Mouse (Mus musculus) gastrocnemius, postnatal 36 days (tissue): ENCODE measurements around the gene Kmt2c. TPM values are rescaled to one million over a fixed set of nuclear protein-coding genes. Genes with fewer than 3 reads are reported as not detected.

Experiments used
- DNase-seq, 2 experiments: peaks; one replicate each; pipeline ENCODE4 v3.0.0; 2022
- intact Hi-C: fragments of 180-260 bp; cut with DNase I; formaldehyde crosslinking; loops from one replicate; pipeline ENCODE4 v1.15.1; 2025
- long read RNA-seq, 2 experiments: library from polyadenylated mRNA; stranded (forward); transcript quantifications; one replicate each; pipeline ENCODE4 v2.0.0; 2021
- total RNA-seq, 2 experiments: library from RNA; stranded (reverse); gene quantifications; 2 replicates each; pipeline ENCODE4 v1.2.3; 2021

Gene Kmt2c
- 10 to 100 TPM; 26.8 to 31.2 TPM for total RNA-seq
- long read RNA-seq, experiment 1, partial matches to known transcripts = 1 of 3 reads
- long read RNA-seq, experiment 1, other reads (novel, unspliced or antisense) = 2 of 3 reads
- long read RNA-seq, experiment 2, partial matches to known transcripts = 1 of 3 reads
- long read RNA-seq, experiment 2, other reads (novel, unspliced or antisense) = 2 of 3 reads

DNA sequence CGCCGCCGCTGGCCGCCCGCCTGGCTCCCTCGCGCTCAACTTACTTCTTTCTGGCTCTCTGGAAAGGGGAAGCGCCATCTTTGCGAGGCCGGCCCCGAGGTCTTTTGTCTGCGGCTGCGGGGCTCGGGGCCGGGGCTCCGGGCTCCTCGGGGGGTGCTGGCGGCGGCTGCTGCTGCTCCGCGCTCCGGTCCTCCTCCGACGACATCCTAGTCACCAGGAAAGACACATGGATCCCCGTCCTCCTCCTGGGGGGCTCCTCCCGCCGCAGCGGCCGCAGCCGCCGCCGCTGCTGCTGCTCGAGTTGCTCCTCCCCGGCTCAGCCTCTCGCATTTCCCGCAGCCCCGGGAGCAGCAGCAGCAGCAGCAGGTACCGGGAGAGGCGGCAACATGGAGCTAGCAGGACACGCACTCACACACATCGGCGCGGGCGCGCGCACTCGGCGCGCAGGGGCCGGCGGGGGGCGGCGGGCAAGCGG lies at the start of gene Kmt2c:
Kmt2c (minus strand) TSS at position 438 of the 475 bp plus-strand sequence.
- intact Hi-C loops = no loop called here
- peak in 1 of 2 experiments; percentile 73 for DNase-seq

DNA sequence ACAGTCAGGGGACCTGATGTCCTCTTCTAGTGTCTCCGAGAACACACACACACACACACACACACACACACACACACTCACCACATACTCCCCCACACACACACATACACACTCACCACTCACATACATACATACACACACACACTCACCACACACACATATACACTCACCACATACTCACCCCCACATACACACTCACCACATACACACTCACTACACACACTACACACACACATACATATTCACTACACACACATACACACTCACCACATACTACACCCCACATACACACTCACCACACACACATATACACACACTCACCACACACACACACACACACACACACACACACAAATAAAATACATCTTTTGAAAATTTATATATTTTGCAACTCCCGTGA lies 48.3 kb upstream of the Kmt2c start:
- DNase-seq = no peak
- intact Hi-C loops = no loop called here

DNA sequence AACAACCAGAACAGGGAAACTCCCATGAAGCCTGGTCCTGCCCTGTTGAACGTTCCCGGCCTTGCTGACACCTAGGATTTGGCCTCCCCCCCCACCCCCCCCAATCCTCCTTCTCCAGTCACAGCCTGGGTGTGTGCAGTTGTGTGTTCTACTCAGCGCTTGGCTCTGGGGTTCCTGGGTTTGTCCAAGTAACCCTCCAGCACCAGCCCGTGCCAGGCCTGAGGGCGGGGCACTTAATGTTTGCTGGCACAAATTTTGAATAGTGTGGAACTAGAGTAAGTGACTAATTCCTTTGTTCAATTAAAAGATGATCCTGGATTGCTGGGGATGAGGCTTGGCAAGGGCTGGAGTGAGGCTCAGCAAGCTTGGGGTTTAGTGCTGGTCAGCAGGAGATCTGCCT lies 46.0 kb upstream of the Kmt2c start:
- intact Hi-C loops = no loop called here
- DNase-seq = peak; percentile 35 to 47

DNA sequence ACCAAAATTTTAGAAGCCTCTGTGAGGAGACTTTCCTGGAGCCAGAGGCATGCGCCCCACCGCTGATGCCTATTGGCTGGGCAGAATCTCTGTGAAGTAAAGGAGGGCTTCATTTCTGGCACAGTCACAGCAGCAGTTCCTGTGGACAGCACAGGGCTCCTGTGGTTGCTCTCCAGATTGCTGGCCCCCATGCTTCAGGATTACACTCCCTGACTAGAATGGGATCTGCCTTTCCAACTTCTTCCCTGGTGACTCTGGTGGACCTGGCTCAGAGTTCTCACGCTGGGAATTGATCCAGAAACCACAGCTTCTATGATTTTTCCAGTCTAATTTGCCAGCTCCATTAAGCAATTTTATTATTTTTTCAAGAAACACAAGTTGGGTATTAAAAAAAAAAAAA lies 45.5 kb upstream of the Kmt2c start:
- intact Hi-C loops = no loop called here
- DNase-seq = peak; percentile 62 to 70

DNA sequence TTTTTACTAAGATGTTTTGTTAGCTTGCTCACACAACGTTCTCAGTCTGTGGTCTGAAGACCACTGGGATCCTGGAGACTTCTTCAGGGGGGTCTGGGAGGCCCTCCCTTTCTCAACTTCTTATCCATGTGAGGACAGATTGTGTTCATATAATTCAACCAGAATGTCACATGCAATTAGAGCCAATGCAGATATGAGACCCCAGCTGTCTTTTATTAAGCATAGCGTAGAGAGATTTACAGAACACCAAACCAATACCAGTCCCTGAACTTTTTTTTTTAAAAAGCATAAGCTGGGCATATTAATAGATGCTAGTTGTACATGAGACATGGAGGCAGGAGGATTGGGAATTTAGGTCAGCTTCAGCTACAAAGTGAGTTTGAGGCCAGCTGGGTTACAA lies 43.1 kb upstream of the Kmt2c start:
- intact Hi-C loops = no loop called here
- DNase-seq = no peak

DNA sequence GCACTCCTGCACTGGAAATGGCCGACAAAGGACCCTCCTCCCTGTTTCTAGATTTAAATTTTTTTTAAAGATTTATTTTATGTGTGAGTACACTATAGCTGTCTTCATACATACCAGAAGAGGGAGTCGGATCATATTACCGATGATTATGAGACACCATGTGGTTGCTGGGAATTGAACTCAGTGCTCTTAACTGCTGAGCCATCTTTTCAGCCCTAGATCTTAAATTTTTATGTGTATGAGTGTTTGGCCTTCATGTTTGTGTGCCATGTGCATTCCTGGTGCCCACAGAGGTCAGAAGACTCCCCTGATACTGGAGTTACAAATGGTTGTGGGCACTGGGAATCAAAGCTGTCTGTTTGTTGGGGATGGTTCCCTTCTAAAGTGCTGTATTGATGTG lies 42.3 kb upstream of the Kmt2c start:
- intact Hi-C loops = no loop called here
- DNase-seq = no peak

DNA sequence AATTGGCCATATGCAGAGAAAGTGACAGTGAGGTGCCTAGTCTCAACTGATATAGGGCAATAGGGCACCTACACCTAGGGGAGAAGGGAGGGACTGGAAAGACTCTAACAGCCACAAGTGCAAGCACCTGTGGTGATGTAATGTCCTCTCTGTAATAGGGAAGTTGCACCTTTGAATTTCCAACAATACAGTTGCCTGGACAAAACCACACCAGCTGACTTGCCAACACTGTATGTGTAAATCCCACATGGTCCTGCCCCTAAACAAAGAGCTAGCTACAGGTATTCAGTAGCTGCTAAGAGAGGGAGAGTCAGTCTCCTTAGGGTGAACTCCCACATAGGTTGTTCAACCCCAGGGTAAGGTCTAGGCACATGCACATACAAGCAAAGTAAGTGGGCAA lies 41.8 kb upstream of the Kmt2c start:
- intact Hi-C loops = no loop called here
- DNase-seq = no peak

DNA sequence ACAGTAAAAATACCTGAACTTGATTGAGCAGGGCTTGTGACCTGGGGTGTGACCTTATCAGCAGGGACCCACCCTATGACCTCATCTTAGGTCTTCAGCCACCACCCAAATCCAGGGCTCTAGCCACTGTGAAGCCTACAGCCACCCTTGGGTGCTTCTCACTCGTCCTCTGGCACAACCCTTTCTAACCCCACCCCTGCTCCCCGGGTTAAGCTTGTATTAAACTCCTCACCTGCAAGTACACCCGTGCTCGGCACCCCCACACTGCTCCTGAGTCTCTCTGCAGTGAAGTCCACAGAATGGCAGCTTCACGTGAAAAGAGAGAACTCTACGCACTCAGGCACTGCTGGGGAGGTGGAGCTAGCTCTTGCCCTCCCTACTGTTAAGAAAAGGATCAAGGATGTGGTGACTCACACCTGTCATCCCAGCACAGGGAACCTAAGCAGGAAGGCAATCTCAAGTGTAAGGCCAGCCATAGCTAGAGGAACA lies 38.4 kb upstream of the Kmt2c start:
- intact Hi-C loops = no loop called here

DNA sequence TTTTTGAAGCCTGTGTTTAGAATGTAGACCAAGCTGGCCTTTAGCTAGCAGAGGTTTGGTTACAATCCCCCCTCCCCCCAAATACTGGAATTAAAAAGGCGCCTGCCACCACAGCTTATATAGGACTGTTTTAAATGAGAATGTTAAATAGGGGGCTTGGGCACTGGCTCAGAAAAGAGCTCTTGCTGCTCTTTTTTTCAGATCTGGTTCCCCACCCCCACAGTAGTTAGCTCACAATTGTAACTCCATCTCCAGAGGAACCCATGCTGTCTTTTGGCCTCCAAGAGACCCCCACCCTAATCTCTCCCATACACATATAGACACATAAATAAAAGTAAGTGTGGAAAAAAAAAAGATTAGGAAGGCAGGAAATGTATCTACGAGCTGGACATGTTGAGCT lies 37.9 kb upstream of the Kmt2c start:
- DNase-seq = no peak
- intact Hi-C loops = no loop called here

More for the DNA sequence above, 38.4 kb upstream of the Kmt2c start:
- no peak for DNase-seq

DNA sequence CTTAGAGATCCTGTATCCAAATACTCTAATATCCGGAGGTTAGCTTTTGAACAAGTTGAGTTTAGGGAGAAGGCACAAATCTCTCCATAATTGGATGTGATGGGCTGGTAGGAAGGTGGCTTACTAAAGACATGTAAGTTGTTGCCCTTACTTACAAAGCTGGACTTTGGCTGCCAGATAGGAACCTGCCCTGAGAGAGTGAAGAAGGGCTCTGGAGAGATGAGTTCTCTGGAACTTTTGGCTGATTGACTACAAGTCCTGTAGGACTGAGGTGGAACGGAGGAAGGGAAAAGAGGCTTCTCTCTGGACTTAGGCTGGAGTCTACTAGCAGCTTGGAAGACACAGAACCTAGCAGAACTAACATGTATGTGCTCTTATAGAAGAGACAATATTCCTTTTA lies 37.0 kb upstream of the Kmt2c start:
- intact Hi-C loops = no loop called here

DNA sequence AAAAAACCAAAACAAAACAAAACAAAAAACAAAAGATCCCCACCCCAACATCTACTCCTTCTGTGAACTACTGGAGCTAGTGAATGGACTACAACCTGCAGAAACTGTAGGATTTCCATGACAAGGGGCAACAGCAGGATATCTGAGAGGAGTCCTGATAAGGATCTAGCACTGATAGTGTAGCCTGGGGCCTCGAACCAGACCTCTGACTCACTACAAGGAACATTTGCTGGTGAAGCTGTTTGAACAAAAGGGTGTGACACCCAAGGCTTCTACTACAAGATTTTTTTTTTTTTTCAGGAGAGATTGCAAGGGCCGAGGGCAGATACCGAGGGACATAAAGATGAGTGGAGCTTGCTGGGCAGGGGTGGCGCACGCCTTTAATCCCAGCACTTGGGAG lies 34.7 kb upstream of the Kmt2c start:
- intact Hi-C loops = loop anchor here (5.0 kb wide), 1 partner anchor 96 kb away; no protein-coding TSS in a partner anchor
- no peak for DNase-seq

More for the DNA sequence above, 37.0 kb upstream of the Kmt2c start:
- no peak for DNase-seq

DNA sequence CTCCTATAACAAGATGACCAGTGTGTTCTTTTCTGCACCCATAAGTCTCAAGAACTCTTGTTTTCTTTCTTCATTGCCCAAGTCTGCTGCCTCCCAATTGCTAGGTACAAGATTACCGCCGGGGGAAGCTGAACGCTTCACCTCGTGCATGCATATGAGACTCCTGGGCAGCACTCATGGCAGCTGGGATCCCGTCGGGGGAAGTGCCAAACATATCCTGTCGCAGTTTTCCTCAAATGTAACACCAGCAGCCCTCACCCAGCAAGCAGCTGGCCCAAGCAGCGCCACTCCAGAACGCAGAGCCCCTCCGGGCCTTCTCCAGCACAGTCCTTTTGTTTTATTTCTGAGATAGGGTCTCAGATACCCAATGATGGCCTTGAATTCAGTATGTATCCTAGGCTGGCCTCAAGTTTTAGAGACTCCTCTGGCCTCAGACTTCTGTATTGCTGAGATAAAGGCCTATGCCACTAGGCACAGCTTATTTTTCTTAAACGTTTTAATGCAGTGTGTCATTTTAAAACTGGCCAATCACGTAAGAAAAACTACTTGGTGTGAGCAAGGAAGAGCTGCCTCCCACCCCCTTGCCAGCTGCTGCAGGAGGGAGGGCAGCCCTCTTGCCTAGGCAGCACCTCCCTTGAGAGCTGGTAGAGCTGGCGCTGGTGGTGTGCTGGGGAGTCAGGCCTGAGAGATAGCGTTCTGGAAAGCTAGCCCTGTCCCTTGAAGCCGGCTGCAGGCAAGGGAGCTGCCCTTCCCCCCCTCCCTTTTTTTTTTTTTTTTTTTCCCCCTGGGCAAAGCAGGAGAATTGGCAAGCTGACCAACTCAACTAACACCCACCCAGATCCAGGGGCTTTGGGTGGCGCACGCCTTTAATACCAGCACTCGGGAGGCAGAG lies 33.9 kb upstream of the Kmt2c start:
- no peak for DNase-seq

DNA sequence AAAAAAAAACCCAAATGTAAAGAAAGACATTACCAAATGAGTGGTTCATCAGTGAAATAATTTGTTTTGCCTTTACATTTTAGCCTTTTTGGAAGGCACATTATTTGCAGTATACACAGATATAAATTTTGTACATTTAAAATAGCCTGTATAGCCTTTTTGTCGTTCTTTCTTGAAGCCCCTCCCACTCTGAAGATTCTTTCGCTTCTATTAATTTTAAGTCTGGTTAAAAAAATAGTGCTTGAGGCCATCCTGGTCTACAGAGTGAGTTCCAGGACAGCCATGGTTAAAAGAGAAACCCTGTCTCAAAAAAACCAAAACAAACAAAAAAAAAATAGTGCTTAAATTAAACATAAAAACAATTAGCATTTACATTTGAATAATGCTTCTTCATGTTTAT lies 32.0 kb upstream of the Kmt2c start:
- intact Hi-C loops = loop anchor here (5.0 kb wide), 1 partner anchor 93 kb away; no protein-coding TSS in a partner anchor
- no peak for DNase-seq

More for the DNA sequence above, 33.9 kb upstream of the Kmt2c start:
- intact Hi-C loops = loop anchor here (5.0 kb wide), 1 partner anchor 95 kb away; no protein-coding TSS in a partner anchor

DNA sequence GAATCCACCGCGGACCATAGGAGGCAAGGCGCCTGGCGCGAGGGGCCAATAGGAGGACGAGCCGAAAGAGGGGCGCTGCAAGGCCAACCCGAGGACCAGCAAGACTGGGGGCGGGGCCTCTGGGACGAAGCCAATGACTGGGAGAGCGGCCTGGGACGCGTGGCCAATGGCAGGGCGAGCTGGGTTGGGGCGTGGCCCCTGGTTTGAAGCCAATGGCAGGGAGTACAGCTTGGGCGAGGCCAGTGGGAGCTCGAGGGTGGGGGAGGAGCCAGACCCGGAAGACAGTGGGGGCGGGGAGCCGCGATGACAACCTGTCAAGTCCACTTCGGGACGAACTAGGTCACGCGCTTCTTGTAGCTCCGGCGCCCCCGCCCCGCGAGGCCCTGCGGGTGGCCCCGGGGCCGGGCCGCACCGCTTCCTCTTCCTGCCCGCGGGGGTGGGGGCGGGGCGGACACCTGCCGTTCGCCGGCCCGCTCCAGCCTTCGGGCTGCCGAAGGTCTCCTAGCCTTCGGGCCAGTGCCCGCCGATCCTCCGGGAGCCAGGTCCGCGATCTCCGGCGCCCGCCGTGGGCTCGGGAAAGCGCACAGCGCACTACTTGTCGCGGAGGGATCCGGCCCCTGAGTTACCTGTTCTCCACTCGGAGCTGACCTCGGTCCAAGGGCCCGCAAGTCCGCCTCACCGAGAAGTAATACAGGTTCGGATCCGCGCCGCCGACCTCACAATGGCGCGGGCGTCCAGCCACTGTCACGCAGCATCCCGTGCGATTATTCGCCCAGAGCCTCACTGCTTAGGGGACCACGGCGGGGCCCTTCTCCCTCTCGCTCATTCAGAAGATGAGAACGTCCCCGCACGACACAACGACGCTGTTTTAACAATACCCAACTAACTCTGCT lies 31.2 kb upstream of the Kmt2c start:
- intact Hi-C loops = loop anchor here (1.0 to 5.0 kb wide), 2 partner anchors 29 to 92 kb away; no protein-coding TSS in a partner anchor

DNA sequence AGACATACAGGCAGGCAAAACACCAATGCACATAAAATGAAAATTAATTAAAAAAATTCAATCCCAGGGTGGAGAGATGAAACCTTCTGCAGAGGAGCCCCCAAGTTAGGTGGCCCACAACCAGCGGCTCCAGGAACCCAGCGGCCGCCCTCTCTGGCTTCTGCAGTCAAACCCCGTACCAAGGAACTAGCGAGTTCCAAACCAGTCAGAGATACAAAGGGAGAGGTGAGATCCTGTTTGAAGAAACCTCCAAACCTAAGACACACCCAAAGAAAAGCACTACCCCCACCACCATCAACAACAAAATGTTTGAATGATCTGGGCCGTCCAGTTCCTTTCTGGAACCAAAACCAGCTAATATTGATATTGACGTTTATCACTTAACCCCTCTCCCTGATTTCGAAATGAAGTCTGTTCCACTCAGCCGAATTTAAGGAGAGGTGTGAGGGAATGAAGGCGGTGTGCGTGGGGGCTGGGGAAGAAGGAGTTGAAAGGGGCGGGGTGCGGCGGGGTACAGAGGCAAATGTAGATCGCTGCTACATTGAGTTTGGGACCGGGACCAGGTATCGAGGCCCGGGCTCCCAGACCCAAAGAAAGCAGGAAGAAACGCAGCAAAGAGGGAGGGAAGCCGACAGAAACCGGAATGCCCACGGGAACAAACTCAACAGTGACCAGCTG lies 30.4 kb upstream of the Kmt2c start:
- DNase-seq = no peak
- intact Hi-C loops = loop anchor here (1.0 kb wide), 1 partner anchor 29 kb away; no protein-coding TSS in a partner anchor

More for the DNA sequence above, 31.2 kb upstream of the Kmt2c start:
- DNase-seq = peak; percentile 99 to 100

DNA sequence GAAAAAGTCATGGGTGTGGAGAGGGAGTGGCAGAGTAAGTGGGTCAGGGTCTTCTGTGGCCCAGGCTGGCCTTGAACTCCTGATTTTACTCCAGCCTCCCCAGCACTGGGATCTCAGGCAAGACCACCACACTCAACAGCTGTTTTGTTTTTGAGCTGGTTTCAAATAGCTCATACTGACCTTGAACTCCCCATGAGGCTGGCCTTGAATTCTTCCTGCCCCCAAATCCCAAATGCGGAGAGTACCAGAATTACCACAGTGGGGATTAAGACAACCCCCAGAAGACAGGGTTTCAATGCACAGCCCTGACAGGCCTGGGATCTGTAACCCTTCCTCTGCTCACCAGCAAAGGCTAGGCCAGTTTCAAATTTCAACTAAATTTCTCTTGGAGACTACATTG lies 29.4 kb upstream of the Kmt2c start:
- DNase-seq = no peak
- intact Hi-C loops = no loop called here

DNA sequence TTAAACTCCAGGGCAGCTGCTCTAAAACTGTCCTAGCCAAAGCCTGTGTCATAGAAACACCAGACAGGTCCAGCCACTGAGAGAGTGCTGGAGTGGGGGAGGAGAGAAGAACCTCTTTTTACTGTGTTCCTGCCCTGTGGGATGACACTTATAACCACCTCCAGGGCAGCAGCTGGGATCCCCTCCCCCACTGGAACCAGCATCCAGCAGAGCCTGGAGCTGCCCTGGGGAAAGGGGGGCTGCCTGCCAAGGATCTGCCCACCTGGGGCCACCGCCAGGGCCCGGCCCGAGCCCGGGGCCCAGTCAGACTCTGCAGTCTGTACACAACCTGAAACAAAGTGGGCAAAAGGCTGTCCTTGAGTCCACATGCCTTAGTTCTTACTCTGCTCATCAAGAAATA lies 28.3 kb upstream of the Kmt2c start:
- DNase-seq = peak; percentile 53 to 58
- intact Hi-C loops = no loop called here

DNA sequence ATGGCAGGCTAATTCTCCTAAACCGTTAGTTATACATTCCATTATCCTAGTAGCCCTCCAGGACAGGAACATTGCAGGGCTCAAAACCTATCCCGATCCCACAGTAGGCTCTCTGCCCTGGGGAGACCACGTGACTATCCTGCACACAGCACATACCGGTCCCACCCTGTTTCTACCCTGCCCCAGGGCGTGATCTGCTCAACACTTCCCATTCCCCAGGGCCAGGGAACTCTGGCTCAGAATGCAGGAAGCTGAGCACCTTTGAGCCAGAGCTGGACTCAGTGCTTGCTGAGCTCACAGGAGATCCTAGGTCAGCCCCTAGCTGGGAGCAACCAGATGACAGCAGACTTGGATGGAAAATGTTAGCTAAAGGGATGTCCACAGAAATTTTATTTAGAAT lies 27.5 kb upstream of the Kmt2c start:
- peak; percentile 44 to 49 for DNase-seq
- intact Hi-C loops = no loop called here

DNA sequence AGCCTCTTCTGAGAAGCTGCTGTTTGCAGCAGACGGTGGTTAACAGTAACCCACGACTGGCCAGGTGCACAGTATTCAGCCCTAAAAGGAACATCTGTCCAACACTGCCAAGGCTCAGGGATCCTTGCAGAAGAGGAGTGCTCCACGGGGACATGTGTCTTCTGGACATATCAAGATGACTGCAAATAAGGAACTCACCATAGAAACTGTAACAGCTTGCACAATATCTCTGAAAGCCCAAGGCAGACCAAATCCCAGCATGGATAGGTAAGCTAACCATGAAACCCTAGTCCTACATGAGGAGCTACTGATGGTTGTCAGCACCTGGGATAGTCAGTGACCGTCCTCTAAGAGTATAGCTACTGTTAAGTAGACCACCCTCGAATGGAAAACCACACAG lies 22.9 kb upstream of the Kmt2c start:
- DNase-seq = no peak
- intact Hi-C loops = no loop called here

DNA sequence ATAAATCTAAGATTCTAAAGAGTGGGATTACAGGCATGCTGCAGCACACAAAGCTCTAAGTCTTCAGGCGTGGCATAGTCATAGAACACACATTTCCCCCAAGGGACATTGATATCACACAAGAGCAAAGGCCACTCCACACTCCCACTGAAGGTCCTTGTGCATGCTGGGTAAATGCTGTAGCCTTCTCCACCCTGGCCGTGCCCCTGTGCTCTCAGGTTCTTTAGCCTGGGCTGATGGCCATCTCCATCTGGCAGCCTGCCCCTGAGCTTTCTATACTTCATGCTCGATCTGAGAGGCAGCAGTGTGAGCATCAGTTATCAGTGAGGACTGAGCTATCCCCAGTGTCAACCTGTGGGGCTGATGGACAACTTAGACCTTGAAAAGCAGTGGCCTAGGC lies 21.2 kb upstream of the Kmt2c start:
- DNase-seq = peak; percentile 25 to 45
- intact Hi-C loops = no loop called here
